Mouse (Mus musculus) C2C12 (cell line): Measurements from ENCODE around the gene Atic.

Experiments
- CEBPB ChIP-seq: IDR thresholded peaks from one replicate; pipeline ENCODE4 v1.6.1; 2011; ENCODE audit warnings: low read depth, mild to moderate bottlenecking, control low read depth, moderate library complexity
- CTCF ChIP-seq: IDR thresholded peaks from one replicate; pipeline ENCODE4 v1.5.1; 2011; ENCODE audit not compliant: control insufficient read depth, insufficient read depth, insufficient read length
- FOSL1 ChIP-seq: IDR thresholded peaks from one replicate; pipeline ENCODE4 v1.8.0; 2011; ENCODE audit warnings: mild to moderate bottlenecking, low read length; ENCODE audit not compliant: poor library complexity, insufficient read depth, severe bottlenecking
- MAX ChIP-seq: IDR thresholded peaks from one replicate; pipeline ENCODE4 v1.6.1; 2011; ENCODE audit warnings: mild to moderate bottlenecking, control low read depth
- MYOD1 ChIP-seq: IDR thresholded peaks from one replicate; pipeline ENCODE4 v1.6.1; 2011; ENCODE audit warnings: low read depth; ENCODE audit not compliant: control insufficient read depth, insufficient read length
- MYOG ChIP-seq: IDR thresholded peaks from one replicate; pipeline ENCODE4 v1.6.1; 2011; ENCODE audit not compliant: control insufficient read depth, insufficient read length; ENCODE audit errors: extremely low read depth
- USF1 ChIP-seq: IDR thresholded peaks from one replicate; pipeline ENCODE4 v1.6.1; 2011; ENCODE audit warnings: low read depth, mild to moderate bottlenecking, control low read depth, moderate library complexity

DNA sequence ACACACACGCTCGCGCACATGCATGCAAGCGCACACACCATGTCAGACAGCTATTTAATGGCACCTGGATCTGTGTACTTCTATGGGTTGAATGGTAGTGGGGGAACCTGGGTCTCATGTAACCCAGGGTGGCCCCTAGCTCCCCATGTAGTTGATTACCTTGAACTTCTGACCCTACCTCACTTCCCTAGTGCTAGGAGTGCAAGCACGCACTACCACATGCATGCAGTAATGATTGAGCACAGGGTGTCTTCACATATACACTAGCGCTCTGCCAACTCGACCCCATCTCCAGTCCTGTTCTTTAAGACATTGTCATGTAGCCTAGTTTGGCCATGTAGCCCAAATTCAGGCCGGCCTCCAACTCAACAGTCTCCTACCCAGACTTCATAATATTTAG lies 26.4 kb downstream of the Atic start:
- TF ChIP-seq CTCF (no peak), MYOG (no peak), MAX (no peak), USF1 (no peak), CEBPB (no peak), MYOD1 (no peak), FOSL1 (no peak)
